Mouse (Mus musculus) midbrain, embryonic 14.5 days (tissue): ENCODE data around the gene Slc23a2. TPM values are rescaled to one million over a fixed set of nuclear protein-coding genes. Genes with fewer than 3 reads are reported as not detected.

Source experiments
- ATAC-seq: fragments of 200-750 bp; cut with Nextera tagmentation; 2 replicates; pipeline ENCODE4 v1.8.0; 2017; ENCODE audit warnings: moderate number of reproducible peaks, moderate library complexity; ENCODE audit not compliant: low FRiP score, low TSS enrichment
- DNase-seq: peaks from one replicate; pipeline ENCODE4 v3.0.0-alpha.2; 2015
- H3K27ac ChIP-seq: fragments of 300-500 bp; sonication (generic); replicated peaks from 2 replicates; pipeline ENCODE4 v1.5.1; 2014; ENCODE audit warnings: mild to moderate bottlenecking, low read depth, low read length, moderate library complexity
- H3K27me3 ChIP-seq: fragments of 300-500 bp; sonication (generic); 2 replicates; pipeline ENCODE4 v1.6.1; 2014; ENCODE audit warnings: low read length, control low read depth, mixed read lengths; ENCODE audit not compliant: control insufficient read depth, insufficient read depth
- H3K36me3 ChIP-seq: fragments of 300-500 bp; sonication (generic); 2 replicates; pipeline ENCODE4 v1.6.1; 2014; ENCODE audit warnings: low read length, control low read depth; ENCODE audit not compliant: control insufficient read depth, insufficient read depth
- H3K4me1 ChIP-seq: fragments of 300-500 bp; sonication (generic); 2 replicates; pipeline ENCODE4 v1.6.1; 2014; ENCODE audit warnings: mild to moderate bottlenecking, antibody characterized with exemption, low read length, control low read depth; ENCODE audit not compliant: control insufficient read depth, insufficient read depth
- H3K4me2 ChIP-seq: fragments of 300-500 bp; sonication (generic); 2 replicates; pipeline ENCODE4 v1.6.1; 2014; ENCODE audit warnings: mild to moderate bottlenecking, low read length, moderate library complexity
- H3K4me3 ChIP-seq: fragments of 300-500 bp; sonication (generic); replicated peaks from 2 replicates; pipeline ENCODE4 v1.5.1; 2014; ENCODE audit warnings: low read depth, low read length
- H3K9ac ChIP-seq: fragments of 300-500 bp; sonication (generic); replicated peaks from 2 replicates; pipeline ENCODE4 v1.6.1; 2014; ENCODE audit warnings: mild to moderate bottlenecking, low read length, moderate library complexity
- H3K9me3 ChIP-seq: fragments of 300-500 bp; sonication (generic); 2 replicates; pipeline ENCODE4 v1.6.1; 2016; ENCODE audit warnings: low read length, control low read depth, mixed read lengths; ENCODE audit not compliant: control insufficient read depth
- WGBS: fragments of 180-500 bp; shearing (Covaris S2); extraction: QIAGEN DNeasy Blood & Tissue Kit; methylation state at CpG from one replicate; pipeline ENCODE4 v1.1.7; 2014; 5-methylcytosine and 5-hydroxymethylcytosine counted together
- polyA plus RNA-seq: library from polyadenylated mRNA; unstranded; fragments of >200 nt; fragmentation: Nextera tagmentation; extraction: Ambion mirVana; gene quantifications from 2 replicates; pipeline ENCODE4 v1.2.1, GENCODE M21; 2014

The Slc23a2 gene
- polyA plus RNA-seq, 1 experiment from 2014 or later = 33.7 TPM

DNA sequence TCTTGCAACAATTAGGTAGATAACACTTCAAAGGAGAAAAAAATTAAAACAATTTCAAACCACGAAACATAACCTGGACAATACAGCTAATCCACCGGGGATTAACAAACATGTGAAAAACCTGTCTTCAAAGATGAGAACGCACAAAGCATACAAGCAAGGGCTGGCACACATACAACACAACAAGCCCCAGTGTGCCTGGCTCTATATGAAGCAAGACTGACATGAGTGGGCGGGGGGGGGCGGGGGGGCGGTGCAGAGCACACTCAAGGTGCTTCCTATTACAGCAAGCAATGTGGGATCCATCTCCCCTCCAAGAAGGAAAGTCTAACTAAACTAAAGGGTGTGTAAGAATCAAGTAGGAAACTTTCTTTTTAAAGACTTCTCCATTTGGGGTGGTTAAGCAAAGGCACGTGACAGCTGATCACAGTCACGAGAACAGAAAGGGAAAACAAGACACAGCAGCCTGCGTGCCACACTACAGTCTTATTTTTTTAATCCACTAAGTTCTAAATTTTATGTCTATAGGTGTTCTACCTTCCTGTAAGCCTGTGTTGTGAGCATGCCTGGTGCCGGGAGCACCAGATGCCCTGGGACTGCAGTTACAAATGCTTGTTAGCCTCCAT lies 42.3 kb downstream of the Slc23a2 start:
- DNase-seq = no peak
- Histone ChIP-seq H3K27me3 (no peaks in the 10 kb centered on the region), H3K36me3 (peaks cover 15% of the 10 kb centered on the region), H3K9me3 (no peaks in the 10 kb centered on the region), H3K4me3 (no peak overlapping the region), H3K4me1 (no peaks in the 10 kb centered on the region), H3K4me2 (no peak overlapping the region), H3K27ac (no peak overlapping the region), H3K9ac (no peak overlapping the region)
- ATAC-seq = no peak
- 79% methylated on average over 10 of the region's 10 CpGs for WGBS

DNA sequence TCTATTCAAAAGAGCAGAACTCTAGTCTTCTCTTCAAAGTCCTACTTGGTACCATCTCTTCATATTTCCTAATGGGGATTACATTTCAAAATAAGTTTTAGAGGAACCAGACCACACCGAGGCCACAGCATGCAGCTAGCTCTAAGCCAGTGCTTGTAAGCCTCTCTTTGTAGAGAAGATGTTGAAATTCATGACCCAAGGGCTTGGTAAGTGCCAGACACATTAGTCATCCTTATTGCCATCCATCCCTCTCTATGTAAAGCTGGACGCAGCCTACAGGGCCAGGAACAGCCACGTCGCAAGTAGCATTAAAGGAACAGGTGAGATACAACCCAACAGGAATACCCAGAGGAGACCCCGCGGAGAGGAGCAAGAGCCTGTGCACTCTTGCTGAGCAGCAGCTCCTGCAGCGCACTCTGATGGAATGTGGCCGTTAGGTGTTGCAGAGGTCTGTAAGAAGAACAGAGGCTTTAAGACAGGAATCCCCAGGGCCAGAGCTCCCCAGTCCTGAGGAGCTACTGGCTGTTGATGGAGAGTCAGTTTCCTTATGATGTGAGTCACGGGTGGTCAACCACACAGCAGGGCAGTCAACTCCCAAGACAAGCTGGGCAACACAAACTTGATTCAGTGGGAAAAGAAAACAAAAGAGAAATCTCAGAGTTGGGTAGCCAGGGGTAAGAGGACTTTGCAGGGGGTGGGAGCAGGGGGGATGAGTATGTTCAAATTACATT lies 45.8 kb downstream of the Slc23a2 start:
- H3K4me2 ChIP-seq = no peak overlapping the region
- no peaks in the 10 kb centered on the region for H3K4me1 ChIP-seq
- no peak overlapping the region for H3K27ac ChIP-seq
- no peak overlapping the region for H3K4me3 ChIP-seq
- ATAC-seq (no peak), DNase-seq (no peak)
- no peaks in the 10 kb centered on the region for H3K27me3 ChIP-seq
- H3K9me3 ChIP-seq = no peaks in the 10 kb centered on the region
- H3K36me3 ChIP-seq = peaks cover 15% of the 10 kb centered on the region
- 63% methylated on average over 9 of the region's 9 CpGs for WGBS
- no peak overlapping the region for H3K9ac ChIP-seq

DNA sequence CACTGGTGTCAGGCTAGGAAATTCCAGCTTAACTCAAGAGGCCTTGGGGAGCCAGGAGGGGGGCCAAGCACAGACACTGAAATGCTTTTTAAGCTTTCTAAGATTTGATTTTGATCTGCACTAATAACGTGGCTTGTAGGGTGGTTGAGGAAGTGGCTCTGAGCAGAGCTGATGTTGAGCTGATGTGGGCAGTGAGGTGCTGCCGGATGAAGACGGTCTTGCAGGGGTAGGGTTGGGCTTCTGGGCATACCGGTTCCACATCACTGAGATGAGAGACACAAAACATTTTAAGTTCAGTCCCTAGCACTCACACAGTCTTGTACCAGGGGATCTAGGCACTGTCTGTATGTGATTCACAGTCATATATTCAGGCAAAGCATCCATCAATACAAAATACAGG lies 46.5 kb downstream of the Slc23a2 start:
- Histone ChIP-seq H3K9me3 (no peaks in the 10 kb centered on the region), H3K27ac (no peak overlapping the region), H3K27me3 (no peaks in the 10 kb centered on the region), H3K9ac (no peak overlapping the region), H3K4me3 (no peak overlapping the region), H3K4me1 (no peaks in the 10 kb centered on the region), H3K4me2 (no peak overlapping the region), H3K36me3 (peaks cover 17% of the 10 kb centered on the region)
- no peak for ATAC-seq
- 82% methylated on average over 4 of the region's 4 CpGs for WGBS
- DNase-seq = no peak

DNA sequence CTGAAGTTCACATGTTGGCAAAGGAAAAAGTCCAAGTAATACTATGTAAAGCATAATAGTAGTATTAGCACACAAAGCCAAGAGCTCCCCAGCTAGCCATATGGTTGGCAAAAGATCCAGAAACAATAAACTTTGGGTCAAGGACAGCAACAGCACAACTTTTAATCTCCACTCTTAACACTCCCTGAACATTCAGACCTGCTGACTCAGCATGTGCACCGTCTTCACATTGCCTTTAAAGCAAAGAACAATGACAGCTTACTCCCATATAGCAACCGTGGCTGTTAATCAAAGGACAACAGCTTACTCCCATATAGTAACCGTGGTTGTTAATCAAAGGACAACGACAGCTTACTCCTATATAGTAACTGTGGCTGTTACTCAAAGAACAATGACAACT lies 48.3 kb downstream of the Slc23a2 start:
- DNase-seq = no peak
- H3K27ac ChIP-seq = no peak overlapping the region
- no peaks in the 10 kb centered on the region for H3K4me1 ChIP-seq
- H3K36me3 ChIP-seq = peaks cover 23% of the 10 kb centered on the region
- 74% methylated on average over 4 of the region's 4 CpGs for whole genome bisulfite sequencing
- H3K4me2 ChIP-seq = no peak overlapping the region
- H3K9me3 ChIP-seq = no peaks in the 10 kb centered on the region
- H3K4me3 ChIP-seq = no peak overlapping the region
- no peaks in the 10 kb centered on the region for H3K27me3 ChIP-seq
- no peak for ATAC-seq
- H3K9ac ChIP-seq = no peak overlapping the region

DNA sequence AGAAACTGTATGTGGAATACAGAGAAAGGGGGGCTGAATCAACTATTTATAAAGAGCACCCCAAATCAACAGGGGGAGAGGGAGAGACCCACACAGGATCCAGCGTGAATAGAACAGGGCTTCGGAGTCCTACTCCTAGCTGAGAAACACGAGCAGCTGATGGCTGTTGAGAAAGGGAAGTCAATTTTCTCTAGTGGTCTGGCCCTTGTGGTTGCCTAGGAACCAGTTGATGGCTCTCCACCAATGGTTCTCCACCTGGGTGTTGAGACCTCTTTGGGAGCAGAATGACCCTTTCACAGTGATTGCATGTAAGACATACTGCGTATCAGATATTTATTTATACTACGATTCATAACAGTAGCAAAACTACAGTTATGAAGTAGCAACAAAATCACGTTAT lies 49.1 kb downstream of the Slc23a2 start:
- DNase-seq = no peak
- Histone ChIP-seq H3K36me3 (peaks cover 23% of the 10 kb centered on the region), H3K4me1 (no peaks in the 10 kb centered on the region), H3K4me3 (no peak overlapping the region), H3K9ac (no peak overlapping the region), H3K9me3 (no peaks in the 10 kb centered on the region), H3K4me2 (no peak overlapping the region), H3K27me3 (no peaks in the 10 kb centered on the region), H3K27ac (no peak overlapping the region)
- no peak for ATAC-seq
- WGBS = 90% methylated on average over 6 of the region's 6 CpGs

DNA sequence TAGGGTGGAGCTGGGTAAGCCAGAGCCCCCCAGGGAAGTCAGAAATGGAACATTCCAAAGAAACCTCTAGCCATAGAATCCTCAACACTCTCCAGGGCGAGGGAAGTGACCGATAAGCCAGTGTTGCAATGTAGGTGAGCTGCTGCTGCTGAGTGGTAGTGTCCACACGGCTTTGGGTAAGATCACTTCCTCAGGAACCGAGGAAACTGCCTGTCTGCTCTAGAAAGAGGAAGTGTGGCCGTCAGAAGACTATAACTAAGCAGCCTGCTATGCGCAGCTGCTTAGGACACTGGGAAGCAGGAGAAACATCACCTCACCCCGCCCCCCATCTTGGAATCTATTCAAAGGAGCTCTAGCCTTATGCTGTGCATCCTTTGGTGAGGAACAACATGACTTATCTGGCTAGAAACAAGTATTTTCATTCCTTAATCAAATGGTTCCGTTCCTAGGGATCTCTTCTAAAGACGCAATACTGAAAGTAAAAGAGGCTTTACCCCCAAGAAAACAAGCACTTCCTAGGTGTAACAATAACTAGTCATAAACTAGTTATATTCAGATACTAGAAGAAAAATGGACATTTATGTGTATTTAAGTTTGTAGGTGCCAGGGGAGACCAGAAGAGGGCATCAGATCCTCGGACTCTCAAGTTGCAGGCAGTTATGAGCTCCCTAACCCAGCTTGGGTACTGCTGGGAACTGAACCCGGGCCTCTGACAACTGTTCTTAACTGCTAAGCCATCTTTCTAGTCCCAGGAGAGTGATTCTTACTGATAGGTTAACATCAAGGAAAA lies 50.3 kb downstream of the Slc23a2 start:
- Histone ChIP-seq H3K4me1 (no peaks in the 10 kb centered on the region), H3K27ac (no peak overlapping the region), H3K4me2 (no peak overlapping the region), H3K4me3 (no peak overlapping the region), H3K9me3 (no peaks in the 10 kb centered on the region), H3K36me3 (peaks cover 23% of the 10 kb centered on the region), H3K27me3 (no peaks in the 10 kb centered on the region), H3K9ac (no peak overlapping the region)
- WGBS = 90% methylated on average over 11 of the region's 11 CpGs
- ATAC-seq = no peak
- no peak for DNase-seq

DNA sequence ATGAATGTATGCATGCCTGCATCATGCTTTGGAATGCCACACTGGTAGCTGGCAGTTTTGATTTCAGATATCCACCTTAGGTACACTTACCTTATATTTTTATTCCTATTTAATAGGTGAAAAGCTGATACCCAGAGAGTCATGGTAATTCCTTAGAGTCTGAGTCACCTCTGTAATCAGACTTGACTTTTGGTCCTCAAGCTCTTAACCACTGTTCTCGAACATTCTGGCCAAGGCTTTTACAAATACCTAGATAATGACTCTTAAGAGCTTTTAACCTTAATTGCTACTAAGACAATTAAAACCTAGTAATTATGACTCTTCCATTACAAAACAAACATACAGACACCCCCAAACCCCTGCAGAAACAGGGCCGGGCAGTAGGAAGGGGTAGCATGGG lies 51.2 kb downstream of the Slc23a2 start:
- Histone ChIP-seq H3K9ac (no peak overlapping the region), H3K4me2 (no peak overlapping the region), H3K27ac (no peak overlapping the region), H3K4me1 (no peaks in the 10 kb centered on the region), H3K36me3 (peaks cover 21% of the 10 kb centered on the region), H3K27me3 (no peaks in the 10 kb centered on the region), H3K9me3 (no peaks in the 10 kb centered on the region), H3K4me3 (no peak overlapping the region)
- no peak for ATAC-seq
- DNase-seq = no peak
- WGBS = 94% methylated on average over 2 of the region's 2 CpGs

DNA sequence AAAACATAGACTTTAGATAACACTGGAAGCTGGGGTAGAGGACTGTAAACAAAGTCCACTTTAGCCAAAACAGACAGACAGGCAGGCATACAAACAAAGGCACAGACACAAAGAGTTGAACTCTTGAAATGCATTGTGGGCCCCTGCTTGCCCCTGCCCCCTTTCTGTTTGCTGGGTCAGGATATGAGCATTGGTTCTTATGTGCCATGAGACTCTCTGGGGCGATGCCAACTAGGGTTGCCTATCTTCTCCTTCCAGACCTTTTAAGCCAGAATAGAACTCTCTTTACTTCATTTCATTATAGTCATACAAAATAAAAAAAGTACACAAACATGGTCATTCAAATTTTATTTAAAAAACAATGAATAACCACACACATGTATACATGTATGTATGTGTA lies 51.6 kb downstream of the Slc23a2 start:
- WGBS = 97% methylated on average over 1 of the region's 1 CpGs
- Histone ChIP-seq H3K27me3 (no peaks in the 10 kb centered on the region), H3K4me3 (no peak overlapping the region), H3K9ac (no peak overlapping the region), H3K36me3 (peaks cover 21% of the 10 kb centered on the region), H3K27ac (no peak overlapping the region), H3K4me2 (no peak overlapping the region), H3K9me3 (no peaks in the 10 kb centered on the region), H3K4me1 (no peaks in the 10 kb centered on the region)
- DNase-seq = no peak
- ATAC-seq = no peak
